Mouse (Mus musculus) spleen, postnatal 10 days (tissue): ENCODE measurements around the gene Ghdc.

Source experiments
- DNase-seq, 2 experiments: peaks; one replicate each; pipeline ENCODE4 v3.0.0; 2021 to 2022; ENCODE audit warnings: low spot score in 2 of 2

Gene Ghdc

GRCm38 (mm10) chr11:100782568-100782967 lies 11.8 kb upstream of the Ghdc start:
- no peak for DNase-seq

- no peak for DNase-seq
These were observed 11.2 kb upstream of the Ghdc start for GRCm38 (mm10) chr11:100781763-100782475.

- DNase-seq, result no peak
These were observed 9.5 kb upstream of the Ghdc start for GRCm38 (mm10) chr11:100780247-100780646.

- DNase-seq, result no peak
These were observed 7.3 kb upstream of the Ghdc start for GRCm38 (mm10) chr11:100778069-100778468.

- DNase-seq, result peak in 1 of 2 experiments; percentile 48
These were observed 5.2 kb upstream of the Ghdc start for GRCm38 (mm10) chr11:100775921-100776320.

- DNase-seq, result no peak
These were observed 3.5 kb upstream of the Ghdc start for GRCm38 (mm10) chr11:100774261-100774660.

GRCm38 (mm10) chr11:100769980-100770379 lies 777 bp downstream of the Ghdc start:
- DNase-seq, result no peak

GRCm38 (mm10) chr11:100767871-100768270 lies 2.9 kb downstream of the Ghdc start:
- DNase-seq, result no peak

- DNase-seq, result no peak
These were observed 4.0 kb downstream of the Ghdc start for GRCm38 (mm10) chr11:100766726-100767125.

- DNase-seq, result no peak
These were observed 7.9 kb downstream of the Ghdc start, which contains the start of gene Hcrt for GRCm38 (mm10) chr11:100762831-100763230. Hcrt (minus strand) TSS chr11:100762931.

GRCm38 (mm10) chr11:100761547-100762045 lies 9.2 kb downstream of the Ghdc start:
- peak; percentile 74 to 87 for DNase-seq

GRCm38 (mm10) chr11:100759611-100760233 lies 11.0 kb downstream of the Ghdc start, which contains the start of gene Kcnh4:
Kcnh4 (minus strand) TSS chr11:100759942.
- DNase-seq, result peak; percentile 46 to 80

GRCm38 (mm10) chr11:100758707-100759610 lies 11.8 kb downstream of the Ghdc start:
- peak; percentile 42 to 68 for DNase-seq

- no peak for DNase-seq
These were observed 13.2 kb downstream of the Ghdc start for GRCm38 (mm10) chr11:100757566-100757965.

- DNase-seq, result no peak
These were observed 14.3 kb downstream of the Ghdc start for GRCm38 (mm10) chr11:100756476-100756875.

- no peak for DNase-seq
These were observed 16.1 kb downstream of the Ghdc start for GRCm38 (mm10) chr11:100754693-100755057.

GRCm38 (mm10) chr11:100754021-100754692 lies 16.6 kb downstream of the Ghdc start:
- DNase-seq, result no peak

GRCm38 (mm10) chr11:100752294-100752693 lies 18.5 kb downstream of the Ghdc start:
- no peak for DNase-seq

- no peak for DNase-seq
These were observed 20.6 kb downstream of the Ghdc start for GRCm38 (mm10) chr11:100750127-100750526.

- no peak for DNase-seq
These were observed 21.3 kb downstream of the Ghdc start for GRCm38 (mm10) chr11:100749469-100749868.

- no peak for DNase-seq
These were observed 22.1 kb downstream of the Ghdc start for GRCm38 (mm10) chr11:100748620-100749019.
